Mouse (Mus musculus): ENCODE measurements at regions not wholly inside any gene's neighbourhood (a gene's known extent, or its start where the extent isn't known, plus 50 kb on each side); places are given as distances from the start of the nearest gene placed in this dataset.

DNA sequence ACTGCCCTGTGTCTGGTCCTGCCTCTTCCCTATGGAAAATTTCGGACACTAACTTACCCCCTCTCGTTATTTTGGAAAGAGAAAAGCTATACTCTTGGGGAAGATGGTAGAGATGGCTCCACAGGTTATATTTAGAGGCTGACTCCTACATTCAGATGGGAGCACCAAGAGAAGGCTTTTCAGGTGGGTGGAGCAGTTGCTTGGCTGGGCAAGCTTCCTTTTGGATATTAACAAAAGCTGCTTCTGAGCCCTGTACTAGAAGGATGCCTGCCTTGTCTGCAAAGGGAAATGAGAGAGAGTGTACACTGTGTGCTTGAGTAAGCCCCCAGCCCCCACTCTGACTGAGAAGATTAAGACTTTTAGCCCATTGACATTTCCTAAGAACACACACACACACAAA lies 392.1 kb upstream of the Slc30a5 start:
- peak in 1 of 2 experiments; percentile 66 for DNase-seq (ENCODE audit: low spot score in 2 of 2)

DNA sequence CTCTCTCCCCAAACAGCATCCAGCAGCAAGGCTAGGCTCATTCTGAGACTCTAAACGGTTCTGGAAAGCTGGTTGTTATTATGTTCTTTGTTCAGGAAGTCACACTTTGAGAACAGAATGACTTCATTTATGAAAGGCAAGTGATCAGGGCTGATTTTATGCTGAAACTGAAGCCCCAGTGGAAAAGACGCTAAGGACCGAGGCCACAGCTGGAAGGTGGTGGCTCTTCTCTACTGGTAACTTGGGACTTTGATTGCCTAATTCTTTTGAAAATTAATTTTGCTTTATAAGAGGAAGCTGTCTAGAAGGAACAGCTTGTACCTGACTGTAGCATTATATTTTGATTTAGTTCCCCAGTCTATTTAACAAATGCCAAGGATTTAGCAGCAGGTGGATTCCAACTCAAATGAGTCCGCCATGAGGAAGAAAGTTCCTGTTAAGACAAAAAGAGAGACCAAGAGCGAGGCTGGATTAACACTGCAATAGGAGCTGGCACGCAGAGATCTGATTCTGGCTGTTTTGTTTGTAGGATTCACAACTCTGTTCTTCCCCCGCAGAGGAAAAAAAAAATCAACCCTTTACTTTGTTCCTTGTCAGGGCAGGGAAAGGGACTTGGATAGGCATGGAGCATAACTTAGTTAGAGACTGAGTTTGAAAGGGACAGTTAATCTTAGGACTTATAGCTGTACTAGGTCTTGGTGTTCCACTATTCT lies 388.3 kb upstream of the Slc30a5 start:
- no peak for DNase-seq (ENCODE audit: low spot score in 2 of 2)

DNA sequence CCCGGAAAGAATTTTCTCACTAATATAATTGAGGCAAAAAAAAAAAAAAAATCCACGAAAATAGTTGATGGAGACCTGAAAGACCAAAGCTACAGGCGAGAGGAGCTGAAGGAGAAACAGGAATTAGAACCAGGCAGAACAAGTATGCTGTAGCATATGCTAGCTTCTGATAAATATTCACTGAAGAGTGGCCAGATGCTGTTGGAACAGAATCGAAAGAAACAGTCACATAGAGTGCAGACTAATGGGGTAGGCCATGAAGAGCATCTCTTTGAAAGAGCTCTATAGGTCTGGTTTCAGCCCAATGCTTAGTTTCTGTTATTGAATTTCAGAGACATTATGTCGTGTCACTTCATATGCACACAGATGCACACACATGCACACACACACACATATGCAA lies 386.3 kb upstream of the Slc30a5 start:
- DNase-seq (ENCODE audit: low spot score in 2 of 2) = no peak

DNA sequence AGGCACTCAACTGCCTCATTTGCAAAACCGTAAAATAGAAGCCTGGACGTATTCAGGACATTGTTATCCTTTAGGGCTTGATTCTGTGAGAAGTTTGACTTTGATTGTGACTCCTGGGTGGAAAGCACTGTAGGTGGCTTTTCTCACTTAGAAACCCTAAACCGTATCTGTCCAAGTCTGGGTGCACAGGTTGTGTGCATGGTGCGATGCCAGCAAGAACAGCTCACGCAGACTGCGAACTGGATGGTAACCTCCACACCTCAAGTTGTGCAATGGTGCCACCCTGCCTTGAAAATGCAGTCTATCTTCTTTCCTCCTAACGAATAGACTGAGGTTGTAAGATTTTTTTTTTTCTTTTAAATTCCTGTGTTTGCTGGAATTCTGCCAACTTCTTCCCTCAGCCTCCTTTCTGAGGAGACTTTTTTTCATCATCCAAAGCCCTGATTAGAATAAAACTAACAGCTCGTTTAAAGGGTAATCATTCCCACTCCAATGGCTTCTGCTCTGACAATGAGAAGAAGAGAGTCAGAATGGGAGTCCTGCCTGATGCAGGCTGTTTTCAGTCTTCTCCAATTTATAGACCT lies 383.8 kb upstream of the Slc30a5 start:
- DNase-seq (ENCODE audit: low spot score in 2 of 2) = no peak

DNA sequence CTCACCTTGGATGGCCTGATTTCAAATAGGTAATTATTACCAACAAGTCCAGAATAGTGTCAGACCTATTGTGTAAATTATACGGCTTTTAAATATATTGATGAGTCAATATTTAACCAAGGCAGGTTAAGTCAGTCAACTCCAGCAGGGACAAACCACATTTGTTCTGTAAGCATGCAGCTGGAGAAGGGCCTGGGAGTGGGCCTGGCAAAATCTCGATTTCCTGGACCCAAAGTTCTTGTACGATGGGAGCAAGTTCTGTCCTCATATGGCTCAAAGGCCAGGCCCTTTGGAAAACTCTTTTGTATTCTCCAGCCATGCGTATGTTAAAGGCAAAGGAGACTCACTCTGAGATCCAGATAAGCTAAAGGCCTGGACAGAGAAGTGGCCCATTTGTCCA lies 383.2 kb upstream of the Slc30a5 start:
- no peak for DNase-seq (ENCODE audit: low spot score in 2 of 2)

DNA sequence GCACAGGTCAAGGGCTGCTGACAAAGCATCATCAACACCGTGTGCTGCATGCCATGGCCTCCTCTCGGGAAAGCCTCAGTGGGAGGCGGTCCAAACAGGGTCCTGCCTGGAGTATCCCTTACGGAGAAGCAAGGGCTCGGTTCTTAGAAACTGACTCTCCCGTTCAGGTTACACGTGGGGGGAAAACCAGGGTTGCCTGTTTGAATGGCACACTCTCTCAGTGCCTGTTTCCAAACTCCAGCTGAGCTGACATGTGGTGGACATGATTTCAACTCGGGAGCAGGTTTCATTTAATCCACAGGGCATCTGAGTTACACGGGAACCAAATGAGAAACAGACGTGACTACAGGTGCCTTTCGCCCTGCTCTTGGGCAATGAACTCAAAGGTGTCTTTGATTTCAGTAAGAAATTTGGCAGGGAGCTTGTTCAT lies 382.6 kb upstream of the Slc30a5 start:
- no peak for DNase-seq (ENCODE audit: low spot score in 2 of 2)

DNA sequence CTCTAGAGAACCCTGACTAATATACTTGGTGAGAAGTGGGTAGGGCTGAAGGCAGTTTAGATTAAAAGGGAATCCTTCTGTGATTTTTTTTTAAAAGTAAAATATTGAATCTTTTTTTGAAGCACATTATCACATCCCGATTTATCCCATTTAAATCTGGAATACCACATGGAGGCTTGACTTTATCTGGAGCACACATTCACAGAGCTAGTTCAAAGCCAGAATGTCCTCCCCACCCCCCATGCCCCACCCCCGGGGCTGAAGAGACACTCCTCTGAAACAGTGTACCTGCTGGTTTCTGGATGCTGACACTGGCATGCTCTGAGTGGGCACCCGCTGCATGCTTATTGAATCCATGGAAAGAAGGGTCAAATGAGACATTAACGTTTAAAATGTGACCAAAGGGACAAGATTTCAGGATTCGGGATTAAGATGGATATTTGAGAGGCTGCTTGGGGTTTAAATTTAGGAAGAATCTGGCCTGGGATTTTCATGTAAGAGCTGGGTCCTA lies 382.0 kb upstream of the Slc30a5 start:
- DNase-seq (ENCODE audit: low spot score in 2 of 2) = no peak

DNA sequence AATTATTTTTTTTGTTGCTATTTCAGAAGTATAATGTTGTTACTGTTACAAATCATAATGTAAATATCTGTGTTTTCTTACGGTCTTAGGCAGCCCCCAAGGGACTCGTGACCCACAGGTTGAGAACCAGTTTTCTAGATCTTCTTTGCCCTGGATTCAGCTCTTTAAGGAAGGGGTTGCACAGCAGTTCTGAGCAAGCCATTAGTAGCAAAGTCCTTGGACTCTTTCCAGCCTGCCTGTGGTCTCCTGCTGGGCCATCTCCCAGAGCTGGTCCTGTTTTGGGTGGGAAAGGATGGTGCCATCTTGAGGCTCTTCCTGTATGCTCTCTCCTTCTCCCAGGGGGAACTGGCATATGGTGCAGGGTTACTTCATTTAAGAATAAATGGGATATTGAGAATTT lies 380.9 kb upstream of the Slc30a5 start:
- no peak for DNase-seq (ENCODE audit: low spot score in 2 of 2)

DNA sequence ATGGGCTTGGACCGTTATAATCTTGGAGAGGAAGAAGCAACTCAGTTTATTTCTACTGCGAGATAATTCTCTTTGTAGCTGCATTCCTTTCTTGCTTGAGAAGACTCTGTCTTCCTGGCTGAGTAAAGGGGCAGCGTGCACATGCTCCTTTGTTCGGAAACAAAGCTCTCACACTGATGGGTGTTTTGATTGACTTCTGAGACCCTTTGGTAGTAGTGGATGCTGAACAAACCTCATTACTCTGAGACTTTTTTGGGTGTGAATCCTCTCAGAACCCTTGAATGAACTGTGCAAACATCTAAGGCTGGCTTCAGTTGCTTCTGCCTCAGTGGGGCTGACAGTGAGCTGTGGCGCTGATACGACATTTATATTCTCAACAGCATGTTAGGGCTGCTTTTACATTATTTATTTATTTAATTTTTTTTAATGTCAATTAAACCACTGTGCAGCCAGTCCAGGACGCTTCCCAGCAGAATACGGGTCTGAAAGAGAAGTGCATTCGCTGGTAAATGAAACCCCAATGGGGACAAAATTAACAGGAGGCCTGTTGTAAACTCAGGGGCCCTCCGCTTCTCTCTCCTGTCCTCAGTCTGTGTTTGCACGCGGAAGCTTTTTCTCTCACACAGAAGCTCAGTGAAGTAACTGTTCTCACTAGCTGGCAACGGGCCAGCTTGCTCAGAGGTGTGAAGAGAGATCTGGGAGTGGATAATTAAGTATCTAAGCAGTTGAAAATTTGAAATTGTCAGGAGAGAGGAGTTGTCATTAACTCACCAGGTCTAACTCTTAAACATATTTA lies 380.1 kb upstream of the Slc30a5 start:
- no peak for DNase-seq (ENCODE audit: low spot score in 2 of 2)

DNA sequence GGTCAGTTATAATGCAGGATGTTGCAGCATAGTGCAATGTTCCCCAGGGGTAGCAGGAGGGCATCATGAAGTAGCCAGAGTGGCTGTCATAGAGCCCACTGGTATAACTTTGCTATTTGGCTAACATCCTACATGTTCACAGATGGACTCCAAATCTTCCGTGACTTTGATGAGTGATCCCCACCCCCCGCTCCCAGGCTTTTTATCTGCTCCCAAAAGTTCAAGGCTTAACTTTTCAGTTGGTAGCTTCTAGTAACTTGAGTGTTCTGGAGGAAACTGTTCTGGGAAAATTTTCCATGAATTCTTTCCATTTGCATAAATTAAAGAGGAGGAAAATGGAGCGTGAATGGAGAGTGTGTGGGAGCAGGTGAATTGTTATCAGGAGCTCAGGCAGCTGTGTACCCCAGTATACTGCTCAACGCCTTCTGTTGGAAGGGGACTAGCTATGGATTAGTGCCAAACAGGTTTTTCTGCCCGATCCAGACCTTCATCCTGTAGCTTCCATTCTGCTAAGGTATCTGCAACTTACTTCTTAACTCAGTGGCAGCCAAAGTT lies 379.2 kb upstream of the Slc30a5 start:
- no peak for DNase-seq (ENCODE audit: low spot score in 2 of 2)

DNA sequence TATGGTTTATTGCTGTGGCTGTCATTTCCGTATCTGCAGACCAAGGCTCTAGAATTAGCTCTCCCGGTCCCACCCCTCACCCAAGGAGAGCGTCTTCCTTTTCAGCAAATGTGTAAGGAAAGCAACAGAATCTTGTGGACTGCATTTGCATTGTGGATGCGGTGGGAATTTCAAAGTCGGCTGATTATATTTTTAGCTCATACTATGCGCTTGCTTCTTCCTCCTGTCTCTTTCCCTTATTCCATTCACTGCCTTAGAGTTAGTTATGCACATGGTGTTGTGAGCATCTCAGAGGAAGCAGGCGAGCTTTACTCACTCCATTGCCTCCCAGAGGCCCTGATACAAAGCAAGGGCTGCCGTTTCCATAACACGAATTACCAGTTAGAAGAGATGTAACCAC lies 375.6 kb upstream of the Slc30a5 start:
- DNase-seq (ENCODE audit: low spot score in 2 of 2) = no peak

DNA sequence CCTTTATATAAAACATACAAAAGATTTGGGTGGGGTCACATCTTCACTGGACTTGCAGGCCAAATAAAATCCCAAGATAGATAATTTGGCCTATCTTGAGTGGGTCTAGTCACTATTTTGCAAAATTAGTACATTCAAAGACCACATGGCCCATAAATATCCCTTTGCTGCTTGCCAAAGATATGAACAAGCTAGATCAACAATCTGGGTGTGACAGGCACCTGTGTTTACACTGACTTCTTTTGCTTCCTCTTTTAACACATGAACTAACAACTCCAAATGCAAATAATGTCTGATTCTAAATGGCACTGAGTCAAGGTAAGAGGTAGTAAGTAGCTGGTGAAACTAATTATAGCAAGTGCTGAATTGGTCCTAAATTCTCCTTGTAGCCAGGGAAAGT lies 370.2 kb upstream of the Slc30a5 start:
- DNase-seq (ENCODE audit: low spot score in 2 of 2) = no peak

DNA sequence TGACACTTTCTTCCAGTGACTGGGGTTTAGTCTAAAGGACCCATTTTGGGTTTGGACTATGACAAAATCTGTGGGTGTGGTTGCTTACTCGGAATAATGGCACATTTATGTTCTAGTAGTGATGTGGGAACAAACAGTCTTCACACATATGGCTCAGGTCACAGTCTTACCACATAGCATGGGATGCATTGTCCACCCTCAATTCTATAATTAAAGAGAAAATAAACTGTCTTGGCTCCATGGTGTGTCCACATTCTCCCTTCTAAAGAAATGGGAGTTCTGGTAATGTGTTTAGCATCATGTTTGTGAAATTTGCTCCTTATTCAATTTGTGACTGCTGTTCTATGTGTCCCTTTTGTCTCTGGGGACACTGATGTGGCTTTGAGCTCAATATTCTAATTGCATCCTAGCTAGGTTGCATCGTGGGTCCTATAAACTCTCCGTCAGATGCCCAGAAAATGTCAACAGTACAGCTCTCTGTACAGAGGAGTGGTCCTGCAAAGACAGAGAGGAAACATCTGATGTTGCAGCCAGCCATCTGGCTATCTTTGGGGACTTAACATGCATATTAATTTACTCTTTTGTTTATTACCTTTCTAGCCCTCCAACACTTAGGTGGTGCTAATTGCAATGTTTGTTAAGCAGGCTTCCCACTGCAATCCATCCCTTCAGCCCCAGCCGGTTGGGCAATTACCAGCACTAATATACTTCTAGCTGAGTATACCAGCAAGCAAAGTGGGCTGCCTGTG lies 369.5 kb upstream of the Slc30a5 start:
- DNase-seq (ENCODE audit: low spot score in 2 of 2) = no peak

DNA sequence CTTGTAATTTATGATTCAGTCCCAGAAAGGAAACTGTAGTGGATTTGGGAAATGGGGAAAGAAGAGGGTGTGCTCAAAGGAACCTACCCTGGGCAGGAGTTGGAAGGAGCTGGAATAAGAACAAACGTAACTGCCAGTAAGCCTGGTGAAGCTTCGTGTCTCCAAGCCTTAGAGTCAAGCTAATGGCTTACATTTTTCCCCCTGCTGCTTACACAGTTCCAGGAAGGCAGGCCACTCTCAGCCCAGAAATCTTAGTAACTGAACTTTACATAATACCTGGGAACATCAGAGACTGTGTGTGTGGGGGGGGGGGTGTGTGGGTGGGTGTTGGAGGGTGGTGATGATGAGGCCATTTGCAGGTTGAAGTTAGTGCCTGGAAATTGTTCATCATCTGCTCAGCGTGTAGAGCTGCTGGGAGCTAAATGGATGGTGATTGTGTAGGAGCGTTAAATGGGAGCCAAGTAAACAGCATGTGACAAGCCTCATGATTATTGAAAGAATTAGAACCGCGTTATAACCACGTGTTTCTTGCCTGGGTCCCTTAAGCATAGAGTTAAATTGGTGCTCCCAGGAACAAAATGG lies 357.1 kb upstream of the Slc30a5 start:
- no peak for DNase-seq (ENCODE audit: low spot score in 2 of 2)

DNA sequence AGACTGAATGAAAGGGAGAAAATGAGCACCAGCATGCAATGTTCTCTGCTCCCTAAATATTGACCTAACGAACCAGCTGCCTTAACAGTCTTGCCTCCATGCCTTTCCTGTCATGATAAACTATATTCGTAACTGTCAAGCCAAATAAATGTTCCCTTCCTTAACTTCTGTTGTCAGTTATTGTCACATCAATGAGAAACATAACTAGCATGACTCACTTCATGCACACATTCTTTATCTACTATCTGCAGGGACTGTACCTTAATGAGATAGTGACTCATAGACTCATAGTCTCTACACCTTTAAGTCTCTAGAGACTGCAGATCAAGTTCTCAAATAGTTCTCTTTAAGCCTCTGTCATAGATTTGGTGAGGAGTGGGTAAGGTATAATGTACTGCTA lies 349.2 kb upstream of the Slc30a5 start:
- no peak for DNase-seq (ENCODE audit: low spot score in 2 of 2)

DNA sequence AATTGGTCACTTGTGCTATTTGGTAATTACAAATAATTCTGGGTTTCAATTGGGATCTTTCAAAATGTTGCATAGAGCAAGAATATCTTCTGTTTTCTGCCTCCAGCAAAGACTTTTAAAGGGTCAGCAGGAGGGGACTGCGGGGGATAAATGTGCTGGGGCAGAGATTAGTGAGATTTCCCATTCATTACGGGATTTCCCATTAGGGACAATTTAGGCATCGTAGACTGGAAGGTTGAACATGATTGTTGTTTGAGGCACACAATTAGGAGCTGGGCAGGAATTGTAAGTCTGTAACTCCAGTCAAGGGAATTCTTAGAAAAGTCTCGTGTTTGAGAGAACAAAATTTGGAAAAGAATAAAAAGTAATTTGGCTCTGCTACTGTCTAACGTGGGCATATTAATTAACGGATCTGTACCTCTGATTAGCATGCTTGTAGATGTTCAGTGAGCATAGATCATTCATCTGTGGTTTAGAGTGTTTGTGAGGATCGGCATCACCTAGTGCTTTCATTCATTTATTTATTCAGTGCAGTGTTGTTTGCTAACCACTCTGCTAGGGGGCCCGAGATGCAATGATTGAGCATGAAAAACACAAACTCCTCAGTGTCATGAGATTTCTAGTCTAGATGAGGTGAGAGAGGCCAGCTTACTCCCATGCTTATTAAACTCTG lies 341.9 kb upstream of the Slc30a5 start:
- no peak for DNase-seq (ENCODE audit: low spot score in 2 of 2)

DNA sequence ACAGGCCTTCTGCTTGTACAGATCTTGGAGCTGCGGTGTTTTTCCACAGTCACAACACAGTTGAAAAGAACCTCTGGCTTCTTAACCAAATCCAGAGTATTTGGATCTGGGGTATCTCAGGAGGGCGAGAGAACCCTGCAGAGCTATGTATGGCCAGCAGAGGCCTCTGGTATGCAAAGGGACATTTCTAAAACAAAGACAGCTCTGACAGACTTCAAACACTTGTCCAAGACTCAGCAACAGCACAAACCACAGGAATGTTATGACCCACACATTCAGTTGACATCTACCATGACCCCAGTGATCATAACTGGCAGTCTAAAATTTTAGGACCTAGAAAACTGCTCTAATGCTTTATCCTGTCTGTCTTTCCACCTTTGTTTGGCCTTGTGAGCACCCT lies 328.5 kb upstream of the Slc30a5 start:
- DNase-seq (ENCODE audit: low spot score in 2 of 2) = no peak

DNA sequence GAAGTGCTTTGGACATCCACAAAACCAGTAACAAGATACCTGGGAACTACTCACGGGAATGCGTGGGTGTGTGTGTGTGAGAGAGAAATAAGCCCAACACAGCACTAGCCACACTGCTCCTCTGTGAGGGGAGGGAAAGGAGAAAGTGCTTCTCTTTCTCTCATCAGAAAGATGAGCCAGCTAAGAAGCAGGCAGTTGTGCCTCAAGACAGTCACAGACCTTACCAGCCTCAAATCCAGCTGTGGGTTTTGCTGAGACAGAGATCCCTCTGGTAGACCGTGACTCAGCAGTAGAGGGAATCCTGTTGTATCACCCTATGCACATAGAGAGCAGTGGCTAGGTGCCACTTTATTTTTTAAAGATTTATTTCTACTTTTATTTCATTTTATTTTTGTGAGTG lies 326.7 kb upstream of the Slc30a5 start:
- no peak for DNase-seq (ENCODE audit: low spot score in 2 of 2)

DNA sequence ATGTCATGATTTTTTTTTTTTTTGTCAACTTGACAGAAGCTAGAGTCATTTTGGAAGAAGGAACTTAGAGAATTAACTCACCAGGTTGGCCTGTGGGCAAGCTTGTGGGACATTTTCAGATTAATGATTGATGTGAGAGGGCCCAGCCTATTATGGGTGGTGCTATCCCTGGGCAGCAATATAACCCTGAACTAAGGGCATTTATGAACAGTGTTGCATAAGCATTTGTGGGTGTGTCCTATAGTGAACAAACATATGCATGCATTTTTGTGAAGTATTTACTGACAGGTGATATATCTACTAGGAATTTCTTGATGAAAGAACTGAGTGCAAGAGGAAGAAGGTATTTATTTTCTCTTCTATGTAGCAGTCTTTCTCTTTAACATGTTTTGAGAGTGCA lies 320.5 kb upstream of the Slc30a5 start:
- no peak for DNase-seq (ENCODE audit: low spot score in 2 of 2)

DNA sequence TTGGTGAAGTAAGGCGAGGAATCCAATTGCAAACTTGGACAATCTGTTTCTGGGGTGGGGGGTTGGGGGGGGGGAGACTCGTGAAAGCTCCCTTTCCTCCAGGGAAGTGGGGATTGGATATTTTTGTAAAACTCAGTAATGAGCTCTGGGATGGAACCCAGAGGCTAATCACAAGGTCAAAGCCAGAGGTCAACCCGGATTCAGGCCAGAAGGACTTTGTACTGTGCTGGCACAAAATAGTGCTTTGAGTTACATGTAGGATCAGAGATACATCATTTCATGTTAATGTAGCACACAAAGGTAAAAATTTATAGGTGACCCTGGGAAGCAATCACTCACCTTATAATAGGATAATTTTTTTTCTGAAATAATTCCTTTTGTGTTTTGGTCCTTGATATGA lies 309.5 kb upstream of the Slc30a5 start:
- DNase-seq (ENCODE audit: low spot score in 2 of 2) = no peak

Data from left cerebral cortex, adult 8-10 months (tissue).